Mouse (Mus musculus) CH12.LX (cell line): ENCODE results near the gene Tbc1d22a. TPM values are rescaled to one million over a fixed set of nuclear protein-coding genes. Genes with fewer than 3 reads are reported as not detected.

ENCODE experiments used
- DNase-seq: peaks from one replicate; pipeline ENCODE4 v3.0.0-alpha.2; 2013; ENCODE audit errors: extremely low read depth
- H3K27ac ChIP-seq: 2 replicates; pipeline ENCODE4 v1.5.1; 2012; ENCODE audit warnings: low read depth, mild to moderate bottlenecking, control low read depth, moderate library complexity; ENCODE audit not compliant: insufficient read depth
- H3K27me3 ChIP-seq: replicated peaks from 2 replicates; pipeline ENCODE3; 2012; ENCODE audit warnings: inconsistent platforms
- H3K36me3 ChIP-seq, 2 experiments: replicated peaks in 1 of 2; 2 replicates each; pipeline versions ENCODE3 to v1.6.1; 2012; ENCODE audit warnings: inconsistent platforms in 1 of 2, low read length in 1 of 2, mild to moderate bottlenecking in 1 of 2, mixed read lengths in 1 of 2, moderate library complexity in 1 of 2; ENCODE audit not compliant: control insufficient read depth in 1 of 2, insufficient read depth in 1 of 2
- H3K4me1 ChIP-seq, 2 experiments: 2 replicates each; pipeline ENCODE4 v1.6.1; 2012; ENCODE audit warnings: inconsistent platforms in 1 of 2, moderate library complexity in 1 of 2; ENCODE audit not compliant: insufficient read depth in 2 of 2, control insufficient read depth in 1 of 2
- H3K4me2 ChIP-seq: 2 replicates; pipeline ENCODE4 v1.6.1; 2012; ENCODE audit warnings: low read depth, mild to moderate bottlenecking, control low read depth; ENCODE audit not compliant: poor library complexity, insufficient read depth, severe bottlenecking
- H3K4me3 ChIP-seq, 3 experiments: fragments of 150-350 bp in 1 of 3; sonication (generic) in 1 of 3; replicated peaks in 1 of 3; 2 replicates each; pipeline versions ENCODE3 to v1.5.1; 2011 to 2012; ENCODE audit warnings: low read depth in 2 of 3, low read length in 2 of 3, mild to moderate bottlenecking in 2 of 3, moderate library complexity in 2 of 3, control low read depth in 1 of 3, improper control_type of control experiment in 1 of 3, inconsistent platforms in 1 of 3, mixed read lengths in 1 of 3; ENCODE audit not compliant: poor library complexity in 1 of 3
- H3K79me2 ChIP-seq: replicated peaks from 2 replicates; pipeline ENCODE4 v1.6.1; 2012; ENCODE audit warnings: mild to moderate bottlenecking, moderate library complexity; ENCODE audit not compliant: control insufficient read depth, poor library complexity, insufficient read depth, severe bottlenecking; ENCODE audit errors: extremely low read depth
- H3K9ac ChIP-seq: 2 replicates; pipeline ENCODE4 v1.6.1; 2012; ENCODE audit warnings: low read depth, mild to moderate bottlenecking, control low read depth, moderate library complexity; ENCODE audit not compliant: insufficient read depth
- H3K9me3 ChIP-seq: replicated peaks from 2 replicates; pipeline ENCODE3; 2012; ENCODE audit warnings: low read length, inconsistent platforms, mixed read lengths
- CHD1 ChIP-seq: IDR thresholded peaks from 2 replicates; pipeline ENCODE4 v1.6.1; 2012; ENCODE audit warnings: low read depth, low read length, improper control_type of control experiment, inconsistent platforms
- E2F4 ChIP-seq: IDR thresholded peaks from 2 replicates; pipeline ENCODE4 v1.6.1; 2011; ENCODE audit warnings: low read depth, low read length, improper control_type of control experiment; ENCODE audit not compliant: insufficient replicate concordance
- ELF1 ChIP-seq: IDR thresholded peaks from 2 replicates; pipeline ENCODE4 v1.6.1; 2014; ENCODE audit warnings: low read depth, mild to moderate bottlenecking, inconsistent platforms, low read length, improper control_type of control experiment
- EP300 ChIP-seq: IDR thresholded peaks from 2 replicates; pipeline ENCODE4 v1.6.1; 2011; ENCODE audit warnings: low read length, improper control_type of control experiment
- ETS1 ChIP-seq: conservative IDR thresholded peaks from 2 replicates; pipeline ENCODE4 v1.6.1; 2012; ENCODE audit warnings: low read depth, mild to moderate bottlenecking, inconsistent platforms, low read length, improper control_type of control experiment, moderate library complexity
- HCFC1 ChIP-seq: IDR thresholded peaks from 2 replicates; pipeline ENCODE4 v1.6.1; 2012; ENCODE audit warnings: low read depth, mild to moderate bottlenecking, inconsistent platforms, low read length, improper control_type of control experiment
- JUN ChIP-seq: IDR thresholded peaks from 2 replicates; pipeline ENCODE4 v1.6.1; 2011; ENCODE audit warnings: low read depth, mild to moderate bottlenecking, low read length, improper control_type of control experiment, moderate library complexity; ENCODE audit not compliant: insufficient read depth
- KAT2A ChIP-seq: IDR thresholded peaks from 2 replicates; pipeline ENCODE4 v1.6.1; 2012; ENCODE audit warnings: low read length, improper control_type of control experiment, inconsistent platforms; ENCODE audit not compliant: insufficient replicate concordance
- MAX ChIP-seq: IDR thresholded peaks from 2 replicates; pipeline ENCODE4 v1.6.1; 2011; ENCODE audit warnings: low read length, improper control_type of control experiment
- MAZ ChIP-seq: IDR thresholded peaks from 2 replicates; pipeline ENCODE4 v1.6.1; 2012; ENCODE audit warnings: low read depth, mild to moderate bottlenecking, inconsistent platforms, low read length, improper control_type of control experiment, moderate library complexity
- MEF2A ChIP-seq: IDR thresholded peaks from 2 replicates; pipeline ENCODE4 v1.6.1; 2014; ENCODE audit warnings: low read depth, mild to moderate bottlenecking, inconsistent platforms, low read length, improper control_type of control experiment, borderline replicate concordance
- MXI1 ChIP-seq: IDR thresholded peaks from 2 replicates; pipeline ENCODE4 v1.6.1; 2011; ENCODE audit warnings: mild to moderate bottlenecking, low read depth, low read length, improper control_type of control experiment
- MYC ChIP-seq: IDR thresholded peaks from 2 replicates; pipeline ENCODE4 v1.6.1; 2011; ENCODE audit warnings: low read depth, mild to moderate bottlenecking, improper control_type of control experiment, low read length
- NELFE ChIP-seq: IDR thresholded peaks from 2 replicates; pipeline ENCODE4 v1.6.1; 2011; ENCODE audit warnings: low read depth, low read length, improper control_type of control experiment
- NRF1 ChIP-seq: IDR thresholded peaks from 2 replicates; pipeline ENCODE4 v1.6.1; 2014; ENCODE audit warnings: low read depth, mild to moderate bottlenecking, inconsistent platforms, low read length, improper control_type of control experiment, moderate library complexity
- POLR2A ChIP-seq: IDR thresholded peaks from 2 replicates; pipeline ENCODE4 v1.6.1; 2011; ENCODE audit warnings: low read depth, mild to moderate bottlenecking, improper control_type of control experiment, low read length
- POLR2AphosphoS2 ChIP-seq: IDR thresholded peaks from 2 replicates; pipeline ENCODE4 v1.6.1; 2011; ENCODE audit warnings: low read depth, low read length, improper control_type of control experiment
- RAD21 ChIP-seq: IDR thresholded peaks from 2 replicates; pipeline ENCODE4 v1.6.1; 2011; ENCODE audit warnings: low read depth, mild to moderate bottlenecking, low read length, improper control_type of control experiment, moderate library complexity
- RCOR1 ChIP-seq: conservative IDR thresholded peaks from 2 replicates; pipeline ENCODE4 v1.6.1; 2012; ENCODE audit warnings: low read depth, mild to moderate bottlenecking, inconsistent platforms, low read length, improper control_type of control experiment
- SIN3A ChIP-seq: IDR thresholded peaks from 2 replicates; pipeline ENCODE4 v1.6.1; 2012; ENCODE audit warnings: low read length, improper control_type of control experiment, inconsistent platforms
- SMC3 ChIP-seq: IDR thresholded peaks from 2 replicates; pipeline ENCODE4 v1.6.1; 2011; ENCODE audit warnings: low read depth, low read length, improper control_type of control experiment
- TCF12 ChIP-seq: IDR thresholded peaks from 2 replicates; pipeline ENCODE4 v1.6.1; 2014; ENCODE audit warnings: low read depth, mild to moderate bottlenecking, inconsistent platforms, low read length, improper control_type of control experiment
- UBTF ChIP-seq: IDR thresholded peaks from 2 replicates; pipeline ENCODE4 v1.6.1; 2012; ENCODE audit warnings: low read depth, mild to moderate bottlenecking, inconsistent platforms, low read length, improper control_type of control experiment, moderate library complexity
- USF1 ChIP-seq: IDR thresholded peaks from 2 replicates; pipeline ENCODE4 v1.6.1; 2014; ENCODE audit warnings: low read depth, mild to moderate bottlenecking, inconsistent platforms, low read length, improper control_type of control experiment
- USF2 ChIP-seq: conservative IDR thresholded peaks from 2 replicates; pipeline ENCODE4 v1.6.1; 2011; ENCODE audit warnings: low read depth, low read length, improper control_type of control experiment
- ZKSCAN1 ChIP-seq: IDR thresholded peaks from 2 replicates; pipeline ENCODE4 v1.6.1; 2012; ENCODE audit warnings: low read depth, inconsistent platforms, low read length, improper control_type of control experiment, borderline replicate concordance
- ZMIZ1 ChIP-seq: IDR thresholded peaks from 2 replicates; pipeline ENCODE4 v1.6.1; 2012; ENCODE audit warnings: low read depth, mild to moderate bottlenecking, inconsistent platforms, low read length, improper control_type of control experiment
- ZNF384 ChIP-seq: IDR thresholded peaks from 2 replicates; pipeline ENCODE4 v1.6.1; 2012; ENCODE audit warnings: low read depth, low read length, improper control_type of control experiment, inconsistent platforms
- dilution Hi-C: fragments of 300-500 bp; cut with MboI; formaldehyde crosslinking; loops from 2 replicates; pipeline ENCODE4 v1.14.3; 2020; ENCODE audit warnings: low sequenced_read_pairs; ENCODE audit not compliant: extremely low pct_unique_long_range_greater_than_20kb, extremely low pct_ligation_motif_present
- in situ Hi-C: fragments of 300-500 bp; cut with MboI; formaldehyde crosslinking; loops from 3 replicates; pipeline ENCODE4 v1.14.3; 2019; ENCODE audit warnings: low sequenced_read_pairs, low pct_ligation_motif_present, low pct_unique_long_range_greater_than_20kb, mixed read lengths
- polyA plus RNA-seq: library from polyadenylated mRNA; unstranded; fragments of >175 nt; gene quantifications from 2 replicates; pipeline ENCODE4 v1.2.1, GENCODE M21; 2012; ENCODE audit warnings: low read depth; ENCODE audit not compliant: insufficient read length
- total RNA-seq, 2 experiments: library from RNA; depleted of rRNA; stranded (reverse); fragments of 300-350 nt in 1 of 2; fragments of >200 nt in 1 of 2; gene quantifications; 2 replicates each; pipeline ENCODE4 v1.2.3; 2012 to 2014

Gene Tbc1d22a
- total and polyA plus RNA-seq, 3 experiments, result 17.6 to 20.2 (median 19.4) TPM

GRCm38 (mm10) chr15:86334745-86335144 is 120.5 kb downstream of the Tbc1d22a start:
- dilution Hi-C loops, result no loop called here
- Histone ChIP-seq H3K36me3 (peaks cover 0 to 45% of the 10 kb centered on the region in 2 experiments), H3K79me2 (no peaks in the 10 kb centered on the region), H3K27me3 (no peaks in the 10 kb centered on the region), H3K9me3 (no peaks in the 10 kb centered on the region), H3K4me3 (no peak overlapping the region), H3K4me2 (no peak overlapping the region), H3K9ac (no peak overlapping the region), H3K4me1 (peaks cover 0 to 17% of the 10 kb centered on the region in 2 experiments; a peak in 2 of 4 replicates), H3K27ac (no peak overlapping the region)
- DNase-seq, result no peak
- TF ChIP-seq EP300 (no peak), RCOR1 (no peak), MAX (no peak), RAD21 (no peak), MYC (no peak), ZMIZ1 (no peak), KAT2A (no peak), USF2 (no peak), MEF2A (no peak), TCF12 (no peak), HCFC1 (no peak), JUN (no peak), UBTF (no peak), NELFE (no peak), ETS1 (no peak), MXI1 (no peak), E2F4 (no peak), NRF1 (no peak), POLR2A (no peak)
- in situ Hi-C loops, result no loop called here

GRCm38 (mm10) chr15:86335781-86336180 is 121.5 kb downstream of the Tbc1d22a start:
- H3K4me2 ChIP-seq, result no peak overlapping the region
- H3K27ac ChIP-seq, result no peak overlapping the region
- in situ Hi-C loops (no loop called here), dilution Hi-C loops (no loop called here)
- TF ChIP-seq TCF12 (no peak), KAT2A (no peak), E2F4 (no peak), SMC3 (no peak), USF1 (no peak), CHD1 (no peak), MAZ (no peak), ETS1 (no peak), MEF2A (no peak), SIN3A (no peak), ZKSCAN1 (no peak), ELF1 (no peak), EP300 (no peak), POLR2AphosphoS2 (no peak), ZNF384 (no peak), USF2 (no peak), ZMIZ1 (no peak)
- H3K9ac ChIP-seq, result no peak overlapping the region
- no peak for DNase-seq
- peaks cover 0 to 47% of the 10 kb centered on the region in 2 experiments for H3K36me3 ChIP-seq
- H3K4me3 ChIP-seq, result no peak overlapping the region
- H3K79me2 ChIP-seq, result no peaks in the 10 kb centered on the region
- H3K4me1 ChIP-seq, result peaks cover 0 to 11% of the 10 kb centered on the region in 2 experiments; a peak in 2 of 4 replicates
- no peaks in the 10 kb centered on the region for H3K9me3 ChIP-seq
- no peaks in the 10 kb centered on the region for H3K27me3 ChIP-seq
